Mouse (Mus musculus) heart, embryonic 16.5 days (tissue): ENCODE measurements around the gene Plppr2. TPM values are rescaled to one million over a fixed set of nuclear protein-coding genes. Genes with fewer than 3 reads are reported as not detected.

Experiments
- ATAC-seq: fragments of 200-750 bp; cut with Nextera tagmentation; replicated peaks from 2 replicates; pipeline ENCODE4 v1.8.0; 2017; ENCODE audit warnings: moderate number of reproducible peaks; ENCODE audit not compliant: insufficient read depth, low FRiP score; ENCODE audit errors: extremely low read depth
- H3K27ac ChIP-seq: fragments of 300-500 bp; sonication (generic); 2 replicates; pipeline ENCODE4 v1.5.1; 2014; ENCODE audit warnings: mild to moderate bottlenecking, low read length, control low read depth, moderate library complexity
- H3K27me3 ChIP-seq: fragments of 300-500 bp; sonication (generic); 2 replicates; pipeline ENCODE4 v1.6.1; 2014; ENCODE audit warnings: low read length, mixed read lengths; ENCODE audit not compliant: control insufficient read depth, insufficient read depth
- H3K36me3 ChIP-seq: fragments of 300-500 bp; sonication (generic); 2 replicates; pipeline ENCODE4 v1.6.1; 2014; ENCODE audit not compliant: control insufficient read depth, insufficient read depth
- H3K4me1 ChIP-seq: fragments of 300-500 bp; sonication (generic); 2 replicates; pipeline ENCODE4 v1.6.1; 2014; ENCODE audit warnings: low read length, mixed read lengths; ENCODE audit not compliant: control insufficient read depth, insufficient read depth
- H3K4me2 ChIP-seq: fragments of 300-500 bp; sonication (generic); 2 replicates; pipeline ENCODE4 v1.6.1; 2014; ENCODE audit warnings: low read depth, mild to moderate bottlenecking, control low read depth, low read length
- H3K4me3 ChIP-seq: fragments of 300-500 bp; sonication (generic); 2 replicates; pipeline ENCODE4 v1.5.1; 2014; ENCODE audit warnings: mild to moderate bottlenecking, control low read depth, low read length
- H3K9ac ChIP-seq: fragments of 300-500 bp; sonication (generic); 2 replicates; pipeline ENCODE4 v1.6.1; 2014; ENCODE audit warnings: low read length, control low read depth
- H3K9me3 ChIP-seq: fragments of 300-500 bp; sonication (generic); replicated peaks from 2 replicates; pipeline ENCODE4 v1.6.1; 2016; ENCODE audit warnings: low read length; ENCODE audit not compliant: control insufficient read depth
- WGBS: fragments of 180-500 bp; shearing (Covaris S2); extraction: QIAGEN DNeasy Blood & Tissue Kit; methylation state at CpG from one replicate; pipeline ENCODE4 v1.1.7; 2014; 5-methylcytosine and 5-hydroxymethylcytosine counted together
- polyA plus RNA-seq: library from polyadenylated mRNA; unstranded; fragments of >200 nt; fragmentation: Nextera tagmentation; extraction: Ambion mirVana; gene quantifications from 2 replicates; pipeline ENCODE4 v1.2.1, GENCODE M21; 2015

Plppr2 gene
- polyA plus RNA-seq, 1 experiment from 2014 or later: 4.3 TPM

DNA sequence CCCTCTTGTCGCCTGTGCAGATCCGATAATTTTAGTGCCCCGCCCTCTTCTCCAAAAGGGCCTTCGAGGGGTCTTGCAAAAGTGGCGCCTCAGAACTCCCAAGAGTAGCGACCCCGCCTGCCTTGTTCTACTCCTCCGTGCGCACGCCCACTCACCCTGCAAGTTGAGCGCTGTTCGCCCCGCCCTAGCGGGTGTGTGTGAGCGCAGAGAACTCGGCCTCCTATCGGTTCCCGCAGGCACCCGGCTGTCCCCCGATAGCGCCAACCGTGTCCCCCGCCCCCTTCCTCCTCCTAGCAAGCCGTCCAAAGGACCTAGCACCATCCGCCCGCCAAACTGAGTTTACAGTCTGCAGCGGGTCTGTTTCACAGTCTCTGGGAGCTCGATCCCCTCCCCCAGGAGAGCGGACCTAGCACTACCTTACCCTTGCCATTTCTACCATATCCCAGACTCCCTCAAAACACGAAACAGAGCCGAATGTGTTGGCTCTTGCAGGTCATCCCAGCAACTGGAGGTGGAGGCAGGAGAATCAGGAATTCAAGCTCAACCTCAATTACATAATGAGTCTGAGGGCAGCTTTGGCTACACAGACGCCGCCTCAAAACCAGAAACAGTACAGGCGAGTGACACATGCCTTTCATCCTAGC lies 25.7 kb downstream of the Plppr2 start:
- Histone ChIP-seq H3K4me1 (peaks cover 29% of the 10 kb centered on the region), H3K9me3 (no peaks in the 10 kb centered on the region), H3K4me3 (peak overlapping the region; percentile 51), H3K36me3 (no peaks in the 10 kb centered on the region), H3K9ac (peak overlapping the region; percentile 55), H3K27me3 (peaks cover 24% of the 10 kb centered on the region), H3K27ac (no peak overlapping the region), H3K4me2 (peak overlapping the region; percentile 77)
- ATAC-seq: peak; percentile 74
- WGBS: 3% methylated on average over 34 of the region's 34 CpGs

GRCm38 (mm10) chr9:21963417-21963816 lies 26.6 kb downstream of the Plppr2 start, which contains the start of gene Epor:
Epor (minus strand) TSS chr9:21963506.
- ATAC-seq: peak; percentile 61; the same call in 1 of the 2 replicates
- Histone ChIP-seq H3K9me3 (no peaks in the 10 kb centered on the region), H3K4me2 (peak within 1 kb of the TSS; percentile 77), H3K27ac (no peak within 1 kb of the TSS), H3K36me3 (no peaks in the 10 kb centered on the region), H3K27me3 (peaks cover 24% of the 10 kb centered on the region), H3K9ac (peak within 1 kb of the TSS; percentile 55), H3K4me3 (peak within 1 kb of the TSS; percentile 51), H3K4me1 (peaks cover 29% of the 10 kb centered on the region)
- 9% methylated on average over 8 of the region's 8 CpGs for WGBS

GRCm38 (mm10) chr9:21968883-21969282 lies 32.0 kb downstream of the Plppr2 start:
- H3K4me3 ChIP-seq: no peak overlapping the region
- no peak overlapping the region for H3K9ac ChIP-seq
- ATAC-seq: no peak
- WGBS: 59% methylated on average over 6 of the region's 6 CpGs
- no peak overlapping the region for H3K4me2 ChIP-seq
- H3K4me1 ChIP-seq: no peaks in the 10 kb centered on the region; the same call in 1 of the 2 replicates
- no peak overlapping the region for H3K27ac ChIP-seq
- H3K9me3 ChIP-seq: no peaks in the 10 kb centered on the region
- no peaks in the 10 kb centered on the region for H3K27me3 ChIP-seq
- H3K36me3 ChIP-seq: no peaks in the 10 kb centered on the region

DNA sequence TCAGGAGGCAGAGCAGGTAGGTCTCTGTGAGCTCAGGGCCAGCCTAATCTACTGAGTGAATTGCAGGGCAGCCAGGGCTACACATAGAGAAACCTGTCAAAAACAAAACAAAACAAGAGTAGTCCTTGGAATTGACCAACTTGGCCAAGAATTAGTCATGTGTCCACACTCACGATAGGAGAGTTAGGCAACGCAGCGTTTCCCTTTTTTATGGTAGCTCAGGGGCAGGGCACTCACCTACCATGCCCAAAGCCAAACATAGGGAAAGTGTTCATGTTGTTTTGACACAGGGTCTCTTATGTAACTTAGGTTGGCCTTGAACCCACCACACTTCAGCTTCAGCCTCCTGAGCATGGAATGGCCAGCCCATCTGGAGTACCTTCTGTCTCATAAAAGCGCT lies 32.5 kb downstream of the Plppr2 start:
- no peaks in the 10 kb centered on the region for H3K9me3 ChIP-seq

GRCm38 (mm10) chr9:21976626-21977175 lies 39.9 kb downstream of the Plppr2 start:
- H3K4me3 ChIP-seq: no peak overlapping the region

More for the DNA sequence above, 32.5 kb downstream of the Plppr2 start:
- H3K9ac ChIP-seq: no peak overlapping the region
- H3K36me3 ChIP-seq: no peaks in the 10 kb centered on the region
- no peak overlapping the region for H3K27ac ChIP-seq
- no peaks in the 10 kb centered on the region for H3K4me1 ChIP-seq
- 80% methylated on average over 4 of the region's 4 CpGs for WGBS
- no peak for ATAC-seq
- no peak overlapping the region for H3K4me2 ChIP-seq
- no peak overlapping the region for H3K4me3 ChIP-seq
- no peaks in the 10 kb centered on the region for H3K27me3 ChIP-seq

DNA sequence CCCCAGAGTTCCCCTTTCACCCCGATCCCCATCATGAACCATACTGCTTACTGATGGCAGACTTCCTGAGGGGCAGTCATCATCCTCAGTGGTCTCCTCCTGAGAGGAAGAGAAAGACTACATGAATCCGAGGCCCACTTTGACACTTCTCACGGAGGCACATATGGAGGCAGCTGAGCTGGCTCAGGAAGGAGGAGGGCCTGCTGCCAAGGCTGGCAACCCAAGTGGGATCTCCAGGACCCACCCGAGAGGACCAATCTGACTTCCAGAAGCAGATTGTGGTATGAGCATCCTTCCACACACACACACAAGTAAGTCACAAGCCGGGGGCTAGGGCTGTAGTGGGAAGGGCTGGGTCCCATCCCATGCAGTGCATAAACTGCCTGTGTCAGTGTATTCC lies 40.5 kb downstream of the Plppr2 start:
- H3K4me1 ChIP-seq: no peaks in the 10 kb centered on the region
- H3K27me3 ChIP-seq: peaks cover 12% of the 10 kb centered on the region
- H3K4me2 ChIP-seq: no peak overlapping the region
- no peak for ATAC-seq
- no peak overlapping the region for H3K4me3 ChIP-seq
- WGBS: 77% methylated on average over 5 of the region's 5 CpGs
- no peak overlapping the region for H3K9ac ChIP-seq
- H3K27ac ChIP-seq: no peak overlapping the region
- H3K9me3 ChIP-seq: no peaks in the 10 kb centered on the region
- H3K36me3 ChIP-seq: no peaks in the 10 kb centered on the region

More at GRCm38 (mm10) chr9:21976626-21977175, 39.9 kb downstream of the Plppr2 start:
- Histone ChIP-seq H3K4me2 (no peak overlapping the region), H3K36me3 (no peaks in the 10 kb centered on the region), H3K9me3 (no peaks in the 10 kb centered on the region), H3K27me3 (peaks cover 12% of the 10 kb centered on the region), H3K4me1 (no peaks in the 10 kb centered on the region), H3K9ac (no peak overlapping the region), H3K27ac (no peak overlapping the region)
- no peak for ATAC-seq
- whole genome bisulfite sequencing: 70% methylated on average over 10 of the region's 10 CpGs

GRCm38 (mm10) chr9:21977972-21978371 lies 41.1 kb downstream of the Plppr2 start:
- WGBS: 29% methylated on average over 2 of the region's 2 CpGs
- Histone ChIP-seq H3K27ac (no peak overlapping the region), H3K4me2 (no peak overlapping the region), H3K9me3 (no peaks in the 10 kb centered on the region), H3K4me1 (no peaks in the 10 kb centered on the region), H3K36me3 (no peaks in the 10 kb centered on the region), H3K27me3 (peaks cover 15% of the 10 kb centered on the region), H3K4me3 (no peak overlapping the region), H3K9ac (no peak overlapping the region)
- ATAC-seq: no peak

DNA sequence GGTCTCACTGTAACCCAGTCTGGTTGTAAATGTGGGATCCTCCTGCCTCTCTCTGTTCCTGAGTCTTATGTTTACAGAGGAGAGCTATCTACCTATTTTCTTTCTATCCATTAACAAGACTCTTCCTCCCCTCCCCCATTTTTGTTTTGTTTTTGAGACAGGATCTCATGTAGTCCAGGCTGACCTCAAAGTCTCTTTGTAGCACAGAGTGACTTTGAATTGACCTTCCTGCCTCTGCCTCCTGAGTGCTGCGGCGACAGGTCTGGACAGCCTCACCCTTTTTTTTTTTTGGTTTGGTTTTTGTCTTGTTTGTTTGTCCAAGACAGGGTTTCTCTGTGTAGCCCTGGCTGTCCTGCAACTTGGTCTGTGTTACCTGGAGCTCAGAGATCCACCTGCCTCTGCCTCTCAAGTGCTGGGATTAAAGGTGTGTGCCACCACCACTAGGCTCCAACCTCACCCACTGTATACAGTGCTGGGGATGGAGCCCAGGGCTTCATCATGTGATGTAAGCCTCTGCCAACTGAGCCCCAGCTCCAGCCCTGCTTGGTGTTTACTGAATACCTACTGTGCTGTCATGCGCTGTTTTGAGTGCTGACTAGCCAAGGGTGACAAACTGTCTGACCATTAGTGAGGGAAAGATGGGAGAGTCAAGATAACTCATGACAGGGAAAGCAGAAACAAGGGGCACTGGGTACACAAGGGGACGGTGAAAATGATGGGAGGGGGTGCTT lies 41.7 kb downstream of the Plppr2 start:
- Histone ChIP-seq H3K4me2 (no peak overlapping the region), H3K36me3 (no peaks in the 10 kb centered on the region), H3K4me3 (no peak overlapping the region), H3K4me1 (no peaks in the 10 kb centered on the region), H3K27me3 (peaks cover 16% of the 10 kb centered on the region), H3K9ac (no peak overlapping the region), H3K27ac (no peak overlapping the region), H3K9me3 (no peaks in the 10 kb centered on the region)
- ATAC-seq: no peak
- WGBS: 81% methylated on average over 4 of the region's 4 CpGs

- Histone ChIP-seq H3K27ac (no peak overlapping the region), H3K9me3 (no peaks in the 10 kb centered on the region), H3K4me1 (peaks cover 5% of the 10 kb centered on the region), H3K9ac (no peak overlapping the region), H3K4me3 (no peak overlapping the region), H3K4me2 (no peak overlapping the region), H3K27me3 (peaks cover 46% of the 10 kb centered on the region), H3K36me3 (no peaks in the 10 kb centered on the region)
- WGBS: 26% methylated on average over 3 of the region's 3 CpGs
- ATAC-seq: no peak
Observed at GRCm38 (mm10) chr9:21983911-21984310, 47.1 kb downstream of the Plppr2 start.
